Mouse (Mus musculus) embryo, embryonic 9.5 days (tissue): ENCODE data around the gene Slc4a2.

Experiments used
- DNase-seq: peaks from one replicate; pipeline ENCODE4 v3.0.0-alpha.2; 2017; ENCODE audit errors: extremely low spot score

Gene Slc4a2

GRCm38 (mm10) chr5:24423129-24424003 lies at the start of gene Slc4a2, which contains the start of gene Cdk5:
TSS of gene Slc4a2 (plus strand) at chr5:24423837.
TSS of gene Cdk5 (minus strand) at chr5:24423530.
- DNase-seq, result peak; percentile 97

- no peak for DNase-seq
Measured at GRCm38 (mm10) chr5:24374216-24374615, 49.4 kb upstream of the Slc4a2 start.

GRCm38 (mm10) chr5:24374666-24375328 lies 48.8 kb upstream of the Slc4a2 start:
- no peak for DNase-seq

GRCm38 (mm10) chr5:24378700-24379099 lies 44.9 kb upstream of the Slc4a2 start:
- DNase-seq, result no peak

- DNase-seq, result no peak
Measured at GRCm38 (mm10) chr5:24379501-24379900, 44.1 kb upstream of the Slc4a2 start.

GRCm38 (mm10) chr5:24380499-24380898 lies 43.1 kb upstream of the Slc4a2 start:
- DNase-seq, result no peak

- DNase-seq, result no peak
Measured at GRCm38 (mm10) chr5:24381486-24381885, 42.2 kb upstream of the Slc4a2 start.

- no peak for DNase-seq
Measured at GRCm38 (mm10) chr5:24381988-24382387, 41.6 kb upstream of the Slc4a2 start.

- peak; percentile 94 for DNase-seq
Measured at GRCm38 (mm10) chr5:24383026-24383859, 40.4 kb upstream of the Slc4a2 start.

GRCm38 (mm10) chr5:24384407-24384806 lies 39.2 kb upstream of the Slc4a2 start:
- DNase-seq, result no peak

- no peak for DNase-seq
Measured at GRCm38 (mm10) chr5:24385374-24385773, 38.3 kb upstream of the Slc4a2 start.

GRCm38 (mm10) chr5:24385887-24386550 lies 37.6 kb upstream of the Slc4a2 start:
- no peak for DNase-seq

GRCm38 (mm10) chr5:24387264-24388241 lies 36.1 kb upstream of the Slc4a2 start:
- peak; percentile 53 for DNase-seq

- no peak for DNase-seq
Measured at GRCm38 (mm10) chr5:24388246-24388915, 35.3 kb upstream of the Slc4a2 start.

- peak; percentile 48 for DNase-seq
Measured at GRCm38 (mm10) chr5:24389011-24389657, 34.5 kb upstream of the Slc4a2 start.

- DNase-seq, result no peak
Measured at GRCm38 (mm10) chr5:24389658-24390020, 34.0 kb upstream of the Slc4a2 start.

- no peak for DNase-seq
Measured at GRCm38 (mm10) chr5:24391864-24392263, 31.8 kb upstream of the Slc4a2 start, which contains the start of gene Atg9b. TSS of gene Atg9b (minus strand) at chr5:24392143.

GRCm38 (mm10) chr5:24392724-24393123 lies 30.9 kb upstream of the Slc4a2 start:
- DNase-seq, result no peak

GRCm38 (mm10) chr5:24393392-24393997 lies 30.1 kb upstream of the Slc4a2 start, which contains the start of gene Abcb8:
TSS of gene Abcb8 (plus strand) at chr5:24393663.
- peak; percentile 71 for DNase-seq
